Mouse (Mus musculus) midbrain, embryonic 15.5 days (tissue): ENCODE measurements around the gene D430019H16Rik. TPM values are rescaled to one million over a fixed set of nuclear protein-coding genes. Genes with fewer than 3 reads are reported as not detected.

Source experiments
- polyA plus RNA-seq: library from polyadenylated mRNA; unstranded; fragments of >200 nt; fragmentation: Nextera tagmentation; extraction: Ambion mirVana; gene quantifications from 2 replicates; pipeline ENCODE4 v1.2.1, GENCODE M21; 2015

The D430019H16Rik gene
- polyA plus RNA-seq, 1 experiment from 2014 or later = 15.3 TPM

Other genes starting within 250 kb of the D430019H16Rik start
- gene Tcl1, start 231.1 kb upstream of the D430019H16Rik start, polyA plus RNA-seq = not detected in 2 replicates
- gene Tunar, start 120.0 kb upstream of the D430019H16Rik start, polyA plus RNA-seq = 17.8 and 18.6 TPM in 2 replicates
- 1.9 TPM in 2 replicates for gene Bdkrb2, start 109.4 kb downstream of the D430019H16Rik start, polyA plus RNA-seq
- 0.19 TPM in 1 of 2 replicates, not detected in the other for gene Bdkrb1, start 149.2 kb downstream of the D430019H16Rik start, polyA plus RNA-seq
- 33.5 and 33.9 TPM in 2 replicates for gene Gskip, start 231.0 kb downstream of the D430019H16Rik start, polyA plus RNA-seq
- 15.8 and 16.3 TPM in 2 replicates for gene Atg2b, start 231.4 kb downstream of the D430019H16Rik start, polyA plus RNA-seq